Mouse (Mus musculus) CH12.LX (cell line): ENCODE data around the gene Gsdma2. TPM values are rescaled to one million over a fixed set of nuclear protein-coding genes. Genes with fewer than 3 reads are reported as not detected.

Experiments
- DNase-seq: peaks from one replicate; pipeline ENCODE4 v3.0.0-alpha.2; 2013; ENCODE audit errors: extremely low read depth
- H3K27ac ChIP-seq: 2 replicates; pipeline ENCODE4 v1.5.1; 2012; ENCODE audit warnings: low read depth, mild to moderate bottlenecking, control low read depth, moderate library complexity; ENCODE audit not compliant: insufficient read depth
- H3K27me3 ChIP-seq: replicated peaks from 2 replicates; pipeline ENCODE3; 2012; ENCODE audit warnings: inconsistent platforms
- H3K36me3 ChIP-seq, 2 experiments: replicated peaks in 1 of 2; 2 replicates each; pipeline versions ENCODE3 to v1.6.1; 2012; ENCODE audit warnings: inconsistent platforms in 1 of 2, low read length in 1 of 2, mild to moderate bottlenecking in 1 of 2, mixed read lengths in 1 of 2, moderate library complexity in 1 of 2; ENCODE audit not compliant: control insufficient read depth in 1 of 2, insufficient read depth in 1 of 2
- H3K4me1 ChIP-seq, 2 experiments: 2 replicates each; pipeline ENCODE4 v1.6.1; 2012; ENCODE audit warnings: inconsistent platforms in 1 of 2, moderate library complexity in 1 of 2; ENCODE audit not compliant: insufficient read depth in 2 of 2, control insufficient read depth in 1 of 2
- H3K4me2 ChIP-seq: 2 replicates; pipeline ENCODE4 v1.6.1; 2012; ENCODE audit warnings: low read depth, mild to moderate bottlenecking, control low read depth; ENCODE audit not compliant: poor library complexity, insufficient read depth, severe bottlenecking
- H3K4me3 ChIP-seq, 3 experiments: fragments of 150-350 bp in 1 of 3; sonication (generic) in 1 of 3; replicated peaks in 1 of 3; 2 replicates each; pipeline versions ENCODE3 to v1.5.1; 2011 to 2012; ENCODE audit warnings: low read depth in 2 of 3, low read length in 2 of 3, mild to moderate bottlenecking in 2 of 3, moderate library complexity in 2 of 3, control low read depth in 1 of 3, improper control_type of control experiment in 1 of 3, inconsistent platforms in 1 of 3, mixed read lengths in 1 of 3; ENCODE audit not compliant: poor library complexity in 1 of 3
- H3K79me2 ChIP-seq: replicated peaks from 2 replicates; pipeline ENCODE4 v1.6.1; 2012; ENCODE audit warnings: mild to moderate bottlenecking, moderate library complexity; ENCODE audit not compliant: control insufficient read depth, poor library complexity, insufficient read depth, severe bottlenecking; ENCODE audit errors: extremely low read depth
- H3K9ac ChIP-seq: 2 replicates; pipeline ENCODE4 v1.6.1; 2012; ENCODE audit warnings: low read depth, mild to moderate bottlenecking, control low read depth, moderate library complexity; ENCODE audit not compliant: insufficient read depth
- H3K9me3 ChIP-seq: replicated peaks from 2 replicates; pipeline ENCODE3; 2012; ENCODE audit warnings: low read length, inconsistent platforms, mixed read lengths
- CHD1 ChIP-seq: IDR thresholded peaks from 2 replicates; pipeline ENCODE4 v1.6.1; 2012; ENCODE audit warnings: low read depth, low read length, improper control_type of control experiment, inconsistent platforms
- E2F4 ChIP-seq: IDR thresholded peaks from 2 replicates; pipeline ENCODE4 v1.6.1; 2011; ENCODE audit warnings: low read depth, low read length, improper control_type of control experiment; ENCODE audit not compliant: insufficient replicate concordance
- ELF1 ChIP-seq: IDR thresholded peaks from 2 replicates; pipeline ENCODE4 v1.6.1; 2014; ENCODE audit warnings: low read depth, mild to moderate bottlenecking, inconsistent platforms, low read length, improper control_type of control experiment
- GABPA ChIP-seq: IDR thresholded peaks from 2 replicates; pipeline ENCODE4 v1.6.1; 2012; ENCODE audit warnings: low read depth, low read length, improper control_type of control experiment, inconsistent platforms; ENCODE audit not compliant: insufficient replicate concordance
- IRF4 ChIP-seq: IDR thresholded peaks from 2 replicates; pipeline ENCODE4 v1.6.1; 2014; ENCODE audit warnings: low read depth, mild to moderate bottlenecking, inconsistent platforms, low read length, improper control_type of control experiment
- JUND ChIP-seq: conservative IDR thresholded peaks from 2 replicates; pipeline ENCODE4 v1.6.1; 2011; ENCODE audit warnings: low read depth, low read length, improper control_type of control experiment
- KAT2A ChIP-seq: IDR thresholded peaks from 2 replicates; pipeline ENCODE4 v1.6.1; 2012; ENCODE audit warnings: low read length, improper control_type of control experiment, inconsistent platforms; ENCODE audit not compliant: insufficient replicate concordance
- MYC ChIP-seq: IDR thresholded peaks from 2 replicates; pipeline ENCODE4 v1.6.1; 2011; ENCODE audit warnings: low read depth, mild to moderate bottlenecking, improper control_type of control experiment, low read length
- NELFE ChIP-seq: IDR thresholded peaks from 2 replicates; pipeline ENCODE4 v1.6.1; 2011; ENCODE audit warnings: low read depth, low read length, improper control_type of control experiment
- NRF1 ChIP-seq: IDR thresholded peaks from 2 replicates; pipeline ENCODE4 v1.6.1; 2014; ENCODE audit warnings: low read depth, mild to moderate bottlenecking, inconsistent platforms, low read length, improper control_type of control experiment, moderate library complexity
- PAX5 ChIP-seq: IDR thresholded peaks from 2 replicates; pipeline ENCODE4 v1.6.1; 2012; ENCODE audit warnings: low read length, inconsistent platforms, mixed read lengths
- RAD21 ChIP-seq: IDR thresholded peaks from 2 replicates; pipeline ENCODE4 v1.6.1; 2011; ENCODE audit warnings: low read depth, mild to moderate bottlenecking, low read length, improper control_type of control experiment, moderate library complexity
- RCOR1 ChIP-seq: conservative IDR thresholded peaks from 2 replicates; pipeline ENCODE4 v1.6.1; 2012; ENCODE audit warnings: low read depth, mild to moderate bottlenecking, inconsistent platforms, low read length, improper control_type of control experiment
- SMC3 ChIP-seq: IDR thresholded peaks from 2 replicates; pipeline ENCODE4 v1.6.1; 2011; ENCODE audit warnings: low read depth, low read length, improper control_type of control experiment
- TBP ChIP-seq: conservative IDR thresholded peaks from 2 replicates; pipeline ENCODE4 v1.6.1; 2011; ENCODE audit warnings: low read depth, low read length, improper control_type of control experiment
- USF1 ChIP-seq: IDR thresholded peaks from 2 replicates; pipeline ENCODE4 v1.6.1; 2014; ENCODE audit warnings: low read depth, mild to moderate bottlenecking, inconsistent platforms, low read length, improper control_type of control experiment
- USF2 ChIP-seq: conservative IDR thresholded peaks from 2 replicates; pipeline ENCODE4 v1.6.1; 2011; ENCODE audit warnings: low read depth, low read length, improper control_type of control experiment
- ZNF384 ChIP-seq: IDR thresholded peaks from 2 replicates; pipeline ENCODE4 v1.6.1; 2012; ENCODE audit warnings: low read depth, low read length, improper control_type of control experiment, inconsistent platforms
- dilution Hi-C: fragments of 300-500 bp; cut with MboI; formaldehyde crosslinking; loops from 2 replicates; pipeline ENCODE4 v1.14.3; 2020; ENCODE audit warnings: low sequenced_read_pairs; ENCODE audit not compliant: extremely low pct_unique_long_range_greater_than_20kb, extremely low pct_ligation_motif_present
- in situ Hi-C: fragments of 300-500 bp; cut with MboI; formaldehyde crosslinking; loops from 3 replicates; pipeline ENCODE4 v1.14.3; 2019; ENCODE audit warnings: low sequenced_read_pairs, low pct_ligation_motif_present, low pct_unique_long_range_greater_than_20kb, mixed read lengths
- polyA plus RNA-seq: library from polyadenylated mRNA; unstranded; fragments of >175 nt; gene quantifications from 2 replicates; pipeline ENCODE4 v1.2.1, GENCODE M21; 2012; ENCODE audit warnings: low read depth; ENCODE audit not compliant: insufficient read length
- total RNA-seq, 2 experiments: library from RNA; depleted of rRNA; stranded (reverse); fragments of 300-350 nt in 1 of 2; fragments of >200 nt in 1 of 2; gene quantifications; 2 replicates each; pipeline ENCODE4 v1.2.3; 2012 to 2014

Gene Gsdma2
- total and polyA plus RNA-seq, 3 experiments: not detected

DNA sequence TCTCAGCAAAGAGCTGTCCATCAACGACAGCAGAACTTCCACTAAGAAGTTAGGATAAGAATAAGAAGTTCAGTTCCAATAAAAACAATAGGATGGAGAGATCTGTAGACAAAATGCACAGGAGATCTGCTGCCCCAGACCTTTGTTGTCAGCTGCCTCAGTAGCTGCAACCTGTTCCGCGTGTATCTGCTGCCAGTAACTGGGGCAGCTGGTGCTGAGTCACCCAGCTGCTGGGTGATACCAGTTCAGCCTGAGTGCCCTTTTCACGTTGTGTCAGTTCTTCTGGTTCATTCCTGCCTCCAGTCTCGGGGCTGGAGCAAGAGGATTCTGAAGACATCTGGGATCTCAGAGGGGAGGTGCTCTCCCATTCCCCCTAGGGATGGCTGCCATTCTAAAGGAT is 25.3 kb downstream of the Gsdma2 start:
- no peak overlapping the region for H3K9ac ChIP-seq
- DNase-seq: no peak
- dilution Hi-C loops: no loop called here
- H3K27me3 ChIP-seq: peaks cover 46% of the 10 kb centered on the region
- peaks cover 9 to 37% of the 10 kb centered on the region in 2 experiments; a peak in 3 of 4 replicates for H3K4me1 ChIP-seq
- H3K4me2 ChIP-seq: no peak overlapping the region
- H3K27ac ChIP-seq: no peak overlapping the region
- H3K36me3 ChIP-seq: no peaks in the 10 kb centered on the region
- no peaks in the 10 kb centered on the region for H3K79me2 ChIP-seq
- in situ Hi-C loops: loop anchor here (10.0 kb wide), 1 partner anchor 67 kb away; no protein-coding TSS in a partner anchor
- H3K4me3 ChIP-seq: no peak overlapping the region
- TF ChIP-seq SMC3 (no peak), E2F4 (no peak), RCOR1 (no peak), GABPA (no peak), NELFE (no peak), MYC (no peak), ZNF384 (no peak), ELF1 (no peak), KAT2A (no peak), USF1 (no peak), CHD1 (no peak)
- no peaks in the 10 kb centered on the region for H3K9me3 ChIP-seq

GRCm38 (mm10) chr11:98672482-98672881 is 25.9 kb downstream of the Gsdma2 start:
- 0 out of 2 replicates have a peak overlapping the region, but pooled peaks have one; percentile 76 for H3K4me2 ChIP-seq
- no peaks in the 10 kb centered on the region for H3K9me3 ChIP-seq
- in situ Hi-C loops (loop anchor here (10.0 kb wide), 1 partner anchor 68 kb away; no protein-coding TSS in a partner anchor), dilution Hi-C loops (no loop called here)
- 0 out of 2 replicates have a peak overlapping the region, but pooled peaks have one; percentile 21 for H3K9ac ChIP-seq
- peaks cover 9 to 37% of the 10 kb centered on the region in 2 experiments; a peak in 3 of 4 replicates for H3K4me1 ChIP-seq
- no peaks in the 10 kb centered on the region for H3K79me2 ChIP-seq
- H3K4me3 ChIP-seq: no peak overlapping the region
- no peak overlapping the region for H3K27ac ChIP-seq
- H3K27me3 ChIP-seq: peaks cover 41% of the 10 kb centered on the region
- no peak for TF ChIP-seq RAD21
- TF ChIP-seq NRF1: no peak
- TF ChIP-seq JUND: no peak
- TF ChIP-seq USF2: no peak
- no peak for TF ChIP-seq PAX5
- no peak for TF ChIP-seq IRF4
- no peak for TF ChIP-seq MYC
- TF ChIP-seq TBP: no peak
- H3K36me3 ChIP-seq: no peaks in the 10 kb centered on the region
- no peak for DNase-seq
